Mouse (Mus musculus) stomach, postnatal 0 days (tissue): ENCODE measurements at regions not wholly inside any gene's neighbourhood (a gene's known extent, or its start where the extent isn't known, plus 50 kb on each side); places are given as distances from the start of the nearest gene placed in this dataset.

Experiments used
- CTCF ChIP-seq: IDR thresholded peaks from 2 replicates; pipeline ENCODE4 v1.5.1; 2016; ENCODE audit warnings: antibody characterized with exemption, low read depth, mild to moderate bottlenecking, moderate library complexity
- EP300 ChIP-seq: optimal IDR thresholded peaks from 2 replicates; pipeline ENCODE3; 2016; ENCODE audit warnings: antibody characterized with exemption

- TF ChIP-seq CTCF (no peak), EP300 (no peak)
Observed at GRCm38 (mm10) chr9:87341438-87341837, 86.1 kb upstream of the Cep162 start.
